Mouse (Mus musculus): ENCODE results near the gene Samd4.
A peak's percentile ranks its signal among the peaks of the same experiment; 100 is the strongest.

Samd4 gene

GRCm38 (mm10) chr14:46912496-46912895, 29.8 kb downstream of the Samd4 start:
- no peak for DNase-seq

GRCm38 (mm10) chr14:46914356-46914755, 31.7 kb downstream of the Samd4 start:
- DNase-seq = peak in 1 of 2 experiments; percentile 15

- DNase-seq = peak in 1 of 2 experiments; percentile 22
These were observed 32.9 kb downstream of the Samd4 start for GRCm38 (mm10) chr14:46915555-46915954.

- no peak for DNase-seq
These were observed 33.9 kb downstream of the Samd4 start for GRCm38 (mm10) chr14:46916581-46916980.

- DNase-seq = no peak
These were observed 34.5 kb downstream of the Samd4 start for GRCm38 (mm10) chr14:46917136-46917535.

GRCm38 (mm10) chr14:46917581-46917980, 34.9 kb downstream of the Samd4 start:
- DNase-seq = no peak

GRCm38 (mm10) chr14:46920496-46920895, 37.8 kb downstream of the Samd4 start:
- DNase-seq = no peak

GRCm38 (mm10) chr14:46921178-46921975, 38.7 kb downstream of the Samd4 start:
- DNase-seq = no peak

GRCm38 (mm10) chr14:46923931-46924330, 41.3 kb downstream of the Samd4 start:
- DNase-seq = peak; percentile 64 to 68

GRCm38 (mm10) chr14:46924422-46924821, 41.8 kb downstream of the Samd4 start:
- no peak for DNase-seq

- DNase-seq = no peak
These were observed 45.9 kb downstream of the Samd4 start for GRCm38 (mm10) chr14:46928556-46928955.

GRCm38 (mm10) chr14:46932121-46932520, 49.5 kb downstream of the Samd4 start:
- DNase-seq = no peak

GRCm38 (mm10) chr14:46932708-46933107, 50.1 kb downstream of the Samd4 start:
- peak; percentile 69 to 75 for DNase-seq

- DNase-seq = no peak
These were observed 58.4 kb downstream of the Samd4 start for GRCm38 (mm10) chr14:46941077-46941476.

GRCm38 (mm10) chr14:46941896-46942812, 59.5 kb downstream of the Samd4 start:
- peak; percentile 49 to 50 for DNase-seq

GRCm38 (mm10) chr14:46944411-46944810, 61.8 kb downstream of the Samd4 start:
- DNase-seq = no peak

- peak in 1 of 2 experiments; percentile 4 for DNase-seq
These were observed 63.3 kb downstream of the Samd4 start for GRCm38 (mm10) chr14:46945903-46946490.

- no peak for DNase-seq
These were observed 65.0 kb downstream of the Samd4 start for GRCm38 (mm10) chr14:46947644-46948043.

- peak in 1 of 2 experiments; percentile 13 for DNase-seq
These were observed 68.1 kb downstream of the Samd4 start for GRCm38 (mm10) chr14:46950527-46951384.

- DNase-seq = peak in 1 of 2 experiments; percentile 5
These were observed 69.6 kb downstream of the Samd4 start for GRCm38 (mm10) chr14:46952264-46952663.

GRCm38 (mm10) chr14:46955109-46955508, 72.5 kb downstream of the Samd4 start:
- peak in 1 of 2 experiments; percentile 12 for DNase-seq

GRCm38 (mm10) chr14:46955574-46956043, 73.0 kb downstream of the Samd4 start:
- peak; percentile 36 to 46 for DNase-seq

Measured in kidney, postnatal 25 days (tissue).